Mouse (Mus musculus): ENCODE results near the gene Rabepk. TPM values are rescaled to one million over a fixed set of nuclear protein-coding genes. Genes with fewer than 3 reads are reported as not detected.
"Not testable (repeated sequence)": the region's sequence is repeated elsewhere in the genome, so short reads cannot be mapped to it uniquely, and the experiment has no call there.

The Rabepk gene
- polyA plus RNA-seq, 1 experiment from 2014 or later, result 17.3 TPM

- not testable (repeated sequence) for H3K4me1 ChIP-seq (ENCODE audit: control insufficient read depth, low read depth, low read length); H3K9me3 ChIP-seq (replicated peaks; ENCODE audit: control insufficient read depth, low read length); H3K36me3 ChIP-seq (ENCODE audit: control insufficient read depth, insufficient read depth); H3K27ac ChIP-seq (ENCODE audit: low read length); H3K27me3 ChIP-seq (ENCODE audit: control insufficient read depth, insufficient read depth, low read depth, low read length); H3K4me2 ChIP-seq (ENCODE audit: low read depth, low read length); H3K9ac ChIP-seq (ENCODE audit: low read depth, low read length); ATAC-seq (ENCODE audit: low read depth); H3K4me3 ChIP-seq (ENCODE audit: low read depth, low read length)
- WGBS (ENCODE audit: insufficient replicate concordance), result 88% methylated on average over 17 of the region's 17 CpGs
These were observed 30.4 kb upstream of the Rabepk start for GRCm38 (mm10) chr2:34830066-34830465.

- ATAC-seq (ENCODE audit: low read depth), result peak; percentile 65
- H3K4me2 ChIP-seq (ENCODE audit: low read depth, low read length), result no peak overlapping the region
- no peak overlapping the region for H3K9ac ChIP-seq (ENCODE audit: low read depth, low read length)
- H3K9me3 ChIP-seq (replicated peaks; ENCODE audit: control insufficient read depth, low read length), result no peaks in the 10 kb centered on the region
- 58% methylated on average over 1 of the region's 1 CpGs for WGBS (ENCODE audit: insufficient replicate concordance)
- peaks cover 22% of the 10 kb centered on the region for H3K4me1 ChIP-seq (ENCODE audit: control insufficient read depth, low read depth, low read length)
- H3K27me3 ChIP-seq (ENCODE audit: control insufficient read depth, insufficient read depth, low read depth, low read length), result no peaks in the 10 kb centered on the region
- no peaks in the 10 kb centered on the region for H3K36me3 ChIP-seq (ENCODE audit: control insufficient read depth, insufficient read depth)
- peak overlapping the region; percentile 32 for H3K27ac ChIP-seq (ENCODE audit: low read length)
- no peak overlapping the region for H3K4me3 ChIP-seq (ENCODE audit: low read depth, low read length)
These were observed 28.3 kb upstream of the Rabepk start for GRCm38 (mm10) chr2:34828026-34828425.

DNA sequence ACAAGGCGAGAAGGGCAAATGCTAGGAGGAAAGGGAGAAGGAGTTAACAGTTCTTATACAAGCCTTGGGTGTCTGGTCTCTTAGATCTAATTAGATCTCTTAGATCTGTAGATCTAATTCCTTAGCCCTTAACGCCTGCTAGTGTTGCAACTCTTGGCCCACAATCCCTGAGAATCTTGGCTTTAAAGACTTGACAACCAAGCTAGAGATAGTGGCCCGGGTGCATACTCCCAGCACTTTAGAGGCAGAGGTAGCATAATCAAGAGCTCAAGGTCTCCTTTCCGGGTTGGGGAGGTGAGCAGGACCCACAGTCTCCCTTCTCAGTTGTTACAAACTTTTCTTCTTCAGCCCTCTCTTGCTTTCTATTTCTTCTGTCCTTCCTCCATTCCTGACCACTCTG lies 27.9 kb upstream of the Rabepk start:
- Histone ChIP-seq H3K9me3 (replicated peaks; ENCODE audit: control insufficient read depth, low read length) (no peaks in the 10 kb centered on the region), H3K9ac (ENCODE audit: low read depth, low read length) (no peak overlapping the region), H3K4me2 (ENCODE audit: low read depth, low read length) (no peak overlapping the region), H3K27ac (ENCODE audit: low read length) (peak overlapping the region; percentile 32), H3K27me3 (ENCODE audit: control insufficient read depth, insufficient read depth, low read depth, low read length) (no peaks in the 10 kb centered on the region), H3K4me1 (ENCODE audit: control insufficient read depth, low read depth, low read length) (peaks cover 24% of the 10 kb centered on the region), H3K36me3 (ENCODE audit: control insufficient read depth, insufficient read depth) (no peaks in the 10 kb centered on the region; the same call in 1 of the 2 replicates), H3K4me3 (ENCODE audit: low read depth, low read length) (no peak overlapping the region)
- ATAC-seq (ENCODE audit: low read depth), result no peak
- WGBS (ENCODE audit: insufficient replicate concordance), result 71% methylated on average over 4 of the region's 4 CpGs

GRCm38 (mm10) chr2:34826460-34827231 lies 26.9 kb upstream of the Rabepk start:
- peak overlapping the region; percentile 73 for H3K4me2 ChIP-seq (ENCODE audit: low read depth, low read length)
- H3K9ac ChIP-seq (ENCODE audit: low read depth, low read length), result peak overlapping the region; percentile 99
- H3K4me3 ChIP-seq (ENCODE audit: low read depth, low read length), result peak overlapping the region; percentile 98
- no peak for ATAC-seq (ENCODE audit: low read depth)
- H3K9me3 ChIP-seq (replicated peaks; ENCODE audit: control insufficient read depth, low read length), result no peaks in the 10 kb centered on the region
- peaks cover 30% of the 10 kb centered on the region for H3K4me1 ChIP-seq (ENCODE audit: control insufficient read depth, low read depth, low read length)
- peak overlapping the region; percentile 93 for H3K27ac ChIP-seq (ENCODE audit: low read length)
- peaks cover 5% of the 10 kb centered on the region for H3K36me3 ChIP-seq (ENCODE audit: control insufficient read depth, insufficient read depth)
- H3K27me3 ChIP-seq (ENCODE audit: control insufficient read depth, insufficient read depth, low read depth, low read length), result no peaks in the 10 kb centered on the region
- WGBS (ENCODE audit: insufficient replicate concordance), result 31% methylated on average over 20 of the region's 21 CpGs

GRCm38 (mm10) chr2:34825827-34826459 lies 26.2 kb upstream of the Rabepk start, which contains the start of gene Fbxw2:
Gene Fbxw2 (minus strand): TSS chr2:34826311.
- WGBS (ENCODE audit: insufficient replicate concordance), result under 1% methylated on average over 57 of the region's 57 CpGs
- peak within 1 kb of the TSS; percentile 99 for H3K9ac ChIP-seq (ENCODE audit: low read depth, low read length)
- no peaks in the 10 kb centered on the region for H3K9me3 ChIP-seq (replicated peaks; ENCODE audit: control insufficient read depth, low read length)
- peak within 1 kb of the TSS; percentile 93 for H3K27ac ChIP-seq (ENCODE audit: low read length)
- ATAC-seq (ENCODE audit: low read depth), result peak; percentile 94
- peaks cover 8% of the 10 kb centered on the region for H3K36me3 ChIP-seq (ENCODE audit: control insufficient read depth, insufficient read depth)
- peaks cover 31% of the 10 kb centered on the region for H3K4me1 ChIP-seq (ENCODE audit: control insufficient read depth, low read depth, low read length)
- H3K4me3 ChIP-seq (ENCODE audit: low read depth, low read length), result peak within 1 kb of the TSS; percentile 98
- H3K4me2 ChIP-seq (ENCODE audit: low read depth, low read length), result peak within 1 kb of the TSS; percentile 73
- H3K27me3 ChIP-seq (ENCODE audit: control insufficient read depth, insufficient read depth, low read depth, low read length), result no peaks in the 10 kb centered on the region

DNA sequence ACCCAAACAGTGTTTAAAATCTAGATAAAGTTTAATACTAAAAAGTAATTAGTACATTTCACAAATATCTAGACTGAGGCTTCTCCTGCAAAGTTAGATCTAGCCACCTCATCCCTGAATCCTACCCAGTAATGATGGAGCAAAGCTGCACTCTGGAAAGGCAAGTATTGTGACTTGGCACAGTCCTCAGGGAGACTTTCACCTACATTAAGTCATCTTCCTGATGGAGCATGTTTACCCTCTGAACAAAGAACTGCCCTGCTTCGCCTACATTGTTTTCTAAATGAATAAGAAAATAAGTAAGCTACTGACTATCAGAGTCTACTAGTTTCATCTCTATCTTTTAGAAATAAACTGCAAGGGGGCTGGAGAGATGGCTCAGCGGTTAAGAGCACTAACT lies 18.8 kb upstream of the Rabepk start:
- peaks cover 43% of the 10 kb centered on the region for H3K36me3 ChIP-seq (ENCODE audit: control insufficient read depth, insufficient read depth)
- H3K27me3 ChIP-seq (ENCODE audit: control insufficient read depth, insufficient read depth, low read depth, low read length), result no peaks in the 10 kb centered on the region
- ATAC-seq (ENCODE audit: low read depth), result no peak
- 89% methylated on average over 2 of the region's 2 CpGs for WGBS (ENCODE audit: insufficient replicate concordance)
- no peak overlapping the region for H3K27ac ChIP-seq (ENCODE audit: low read length)
- H3K9me3 ChIP-seq (replicated peaks; ENCODE audit: control insufficient read depth, low read length), result no peaks in the 10 kb centered on the region
- no peak overlapping the region for H3K4me3 ChIP-seq (ENCODE audit: low read depth, low read length)
- no peak overlapping the region for H3K4me2 ChIP-seq (ENCODE audit: low read depth, low read length)
- H3K4me1 ChIP-seq (ENCODE audit: control insufficient read depth, low read depth, low read length), result peaks cover 19% of the 10 kb centered on the region
- H3K9ac ChIP-seq (ENCODE audit: low read depth, low read length), result no peak overlapping the region

- 90% methylated on average over 2 of the region's 2 CpGs for WGBS (ENCODE audit: insufficient replicate concordance)
- not testable (repeated sequence) for H3K27me3 ChIP-seq (ENCODE audit: control insufficient read depth, insufficient read depth, low read depth, low read length); H3K9ac ChIP-seq (ENCODE audit: low read depth, low read length); H3K4me1 ChIP-seq (ENCODE audit: control insufficient read depth, low read depth, low read length); H3K9me3 ChIP-seq (replicated peaks; ENCODE audit: control insufficient read depth, low read length); H3K4me3 ChIP-seq (ENCODE audit: low read depth, low read length); H3K4me2 ChIP-seq (ENCODE audit: low read depth, low read length)
- Histone ChIP-seq H3K36me3 (ENCODE audit: control insufficient read depth, insufficient read depth) (peaks cover 57% of the 10 kb centered on the region), H3K27ac (ENCODE audit: low read length) (peak overlapping the region; percentile 70)
- peak; percentile 64; the same call in 1 of the 2 replicates for ATAC-seq (ENCODE audit: low read depth)
These were observed 16.2 kb upstream of the Rabepk start for GRCm38 (mm10) chr2:34815893-34816292.

- Histone ChIP-seq H3K9me3 (replicated peaks; ENCODE audit: control insufficient read depth, low read length) (no peaks in the 10 kb centered on the region), H3K9ac (ENCODE audit: low read depth, low read length) (no peak overlapping the region), H3K27me3 (ENCODE audit: control insufficient read depth, insufficient read depth, low read depth, low read length) (no peaks in the 10 kb centered on the region), H3K36me3 (ENCODE audit: control insufficient read depth, insufficient read depth) (peaks cover 60% of the 10 kb centered on the region), H3K4me2 (ENCODE audit: low read depth, low read length) (no peak overlapping the region), H3K4me3 (ENCODE audit: low read depth, low read length) (no peak overlapping the region), H3K4me1 (ENCODE audit: control insufficient read depth, low read depth, low read length) (peaks cover 35% of the 10 kb centered on the region), H3K27ac (ENCODE audit: low read length) (no peak overlapping the region)
- ATAC-seq (ENCODE audit: low read depth), result no peak
- WGBS (ENCODE audit: insufficient replicate concordance), result 77% methylated on average over 7 of the region's 7 CpGs
These were observed 13.0 kb upstream of the Rabepk start for GRCm38 (mm10) chr2:34812706-34813105.

DNA sequence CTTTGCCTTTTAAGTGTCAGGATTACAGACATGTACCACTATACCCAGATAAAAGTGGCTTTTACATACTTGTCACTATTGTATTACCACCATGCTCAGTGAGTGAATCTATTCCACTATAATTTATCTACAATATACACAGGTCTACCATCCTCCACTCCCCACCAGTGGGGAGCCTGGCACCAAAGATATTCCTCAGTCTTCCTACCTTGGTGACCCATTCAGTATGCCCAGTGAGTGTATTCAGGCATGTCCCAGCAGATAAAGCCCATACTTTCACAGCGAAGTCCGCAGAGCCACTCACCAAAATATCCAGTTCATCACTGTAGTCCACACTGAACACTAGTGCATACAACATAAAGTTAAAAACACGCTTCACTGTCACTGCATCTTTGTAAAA lies 11.1 kb upstream of the Rabepk start:
- Histone ChIP-seq H3K4me2 (ENCODE audit: low read depth, low read length) (no peak overlapping the region), H3K4me1 (ENCODE audit: control insufficient read depth, low read depth, low read length) (peaks cover 44% of the 10 kb centered on the region), H3K27me3 (ENCODE audit: control insufficient read depth, insufficient read depth, low read depth, low read length) (no peaks in the 10 kb centered on the region), H3K36me3 (ENCODE audit: control insufficient read depth, insufficient read depth) (peaks cover 68% of the 10 kb centered on the region), H3K4me3 (ENCODE audit: low read depth, low read length) (no peak overlapping the region), H3K9me3 (replicated peaks; ENCODE audit: control insufficient read depth, low read length) (no peaks in the 10 kb centered on the region), H3K27ac (ENCODE audit: low read length) (peak overlapping the region; percentile 65), H3K9ac (ENCODE audit: low read depth, low read length) (no peak overlapping the region)
- ATAC-seq (ENCODE audit: low read depth), result peak; percentile 77
- WGBS (ENCODE audit: insufficient replicate concordance), result 65% methylated on average over 3 of the region's 3 CpGs

Data from liver, embryonic 16.5 days (tissue).